Mouse (Mus musculus) fat pad, adult 2 months (tissue): Measurements from ENCODE around the gene Ccdc28a.

Experiments used
- DNase-seq: peaks from one replicate; pipeline ENCODE4 v3.0.0-alpha.2; 2011; ENCODE audit warnings: low read depth, low spot score; ENCODE audit errors: extremely low read depth

Ccdc28a gene

DNA sequence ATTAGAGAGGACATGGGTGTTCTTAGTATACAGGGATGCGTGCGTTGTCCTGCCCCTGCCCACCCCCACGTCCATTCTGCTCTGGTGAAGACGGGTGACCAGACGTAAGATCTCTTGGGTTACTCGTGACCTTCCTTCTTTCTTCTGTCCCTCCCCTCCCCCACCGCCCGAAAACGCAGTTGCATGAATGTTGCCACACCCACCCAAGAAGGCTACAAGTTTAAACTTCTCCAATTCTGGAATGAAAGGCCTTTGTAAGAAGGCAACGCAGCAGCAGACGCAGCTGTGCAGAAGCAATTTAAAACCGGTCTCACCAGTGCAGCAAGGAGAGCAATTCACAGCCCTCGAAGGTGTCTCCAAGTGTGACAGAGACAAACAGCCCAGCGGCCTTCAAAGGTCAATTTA is 40.1 kb downstream of the Ccdc28a start:
- peak; percentile 80 for DNase-seq

DNA sequence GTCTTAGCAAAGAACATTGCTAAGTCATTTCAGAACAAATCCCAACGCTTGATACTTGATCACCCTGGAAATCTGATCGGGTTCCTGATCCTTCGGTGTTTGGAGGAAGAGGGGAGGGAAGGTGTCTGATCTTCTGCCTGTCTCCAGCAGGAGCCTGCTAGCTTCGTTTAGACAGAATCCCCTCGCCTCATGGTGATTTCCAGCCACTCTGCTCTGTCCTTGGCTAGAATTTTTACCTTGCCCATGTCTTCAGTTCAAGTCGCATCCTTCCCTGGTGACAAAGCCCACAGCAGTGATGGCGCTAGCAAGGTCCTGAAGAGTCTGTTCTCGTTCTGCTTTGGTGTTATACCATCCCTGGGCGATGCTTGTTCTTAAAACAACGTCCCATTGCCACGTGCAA is 40.6 kb downstream of the Ccdc28a start:
- DNase-seq: no peak

DNA sequence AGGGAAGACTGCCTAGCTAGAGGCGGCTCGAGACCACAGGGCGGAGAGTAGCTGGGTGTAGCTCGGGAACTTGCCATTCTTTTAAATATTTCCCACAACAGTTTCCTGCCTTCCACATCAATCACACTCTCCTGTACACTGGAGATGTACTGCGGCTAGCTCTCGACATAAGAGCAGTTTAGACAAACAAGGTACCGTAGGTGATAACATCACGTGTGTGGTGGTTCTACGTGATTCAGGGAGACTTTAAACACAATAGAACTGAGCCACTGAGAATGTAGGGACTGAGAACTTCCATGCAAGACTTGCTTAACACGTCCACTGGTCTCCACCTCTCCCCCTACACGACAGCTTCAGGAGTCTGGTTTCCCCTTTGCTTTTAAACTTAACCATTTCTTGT is 41.6 kb downstream of the Ccdc28a start:
- DNase-seq: no peak

DNA sequence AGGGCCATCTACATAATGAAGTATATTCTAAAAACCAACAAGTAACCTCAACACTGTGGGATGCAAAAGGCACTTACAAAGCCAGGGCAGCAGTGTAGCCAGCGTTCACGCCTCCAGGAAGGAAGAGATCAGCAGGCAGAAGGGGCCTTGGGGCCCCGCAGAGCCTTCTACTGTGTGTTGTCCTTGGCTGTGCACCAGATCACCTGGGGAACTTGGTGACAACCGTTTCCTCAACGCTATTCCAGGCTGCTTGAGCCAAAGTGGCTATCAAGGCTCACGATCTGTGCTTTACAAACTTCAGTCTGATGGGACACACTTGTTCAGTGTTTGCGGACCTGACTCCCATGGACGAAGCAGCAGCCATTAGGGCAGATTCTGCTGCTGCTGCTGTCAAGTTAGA is 43.1 kb downstream of the Ccdc28a start:
- peak; percentile 47 for DNase-seq

DNA sequence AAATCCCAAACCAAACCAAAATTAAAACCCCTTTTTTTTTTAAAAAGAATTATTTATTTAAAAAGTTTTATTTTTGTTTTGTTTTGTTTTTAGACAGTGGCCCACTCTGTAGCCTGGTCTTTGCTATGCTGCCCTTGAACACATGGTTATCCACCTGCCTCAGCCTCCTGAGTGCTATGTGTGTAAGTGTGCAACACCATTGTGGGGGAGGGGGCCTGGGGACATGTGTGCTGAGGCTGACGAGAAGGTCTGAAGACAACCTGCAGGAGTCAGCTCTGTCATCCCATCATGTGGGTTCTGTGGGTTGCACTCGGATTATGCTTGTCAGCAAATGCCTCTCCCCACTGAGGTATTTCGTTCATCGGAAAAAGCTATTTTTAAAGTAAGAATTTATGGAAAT is 45.3 kb downstream of the Ccdc28a start:
- no peak for DNase-seq

DNA sequence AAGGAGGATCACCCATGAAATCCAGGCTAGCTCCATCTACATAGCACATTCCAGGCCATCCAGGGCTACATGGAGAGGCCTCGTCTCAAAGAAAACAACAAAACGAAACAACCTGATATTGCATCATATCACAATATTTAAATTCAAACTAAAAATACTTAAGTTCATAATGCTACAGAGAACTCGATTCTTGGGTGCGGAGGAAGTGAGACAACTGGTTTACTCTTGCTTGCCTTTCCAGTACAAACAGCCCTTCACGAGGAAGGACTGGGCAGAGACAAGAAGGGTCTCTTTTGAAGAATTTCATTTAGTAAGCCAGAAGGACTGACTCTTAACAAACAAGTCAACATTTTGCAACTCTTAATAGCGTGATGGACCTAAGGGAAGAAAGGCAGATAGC is 46.2 kb downstream of the Ccdc28a start:
- no peak for DNase-seq

DNA sequence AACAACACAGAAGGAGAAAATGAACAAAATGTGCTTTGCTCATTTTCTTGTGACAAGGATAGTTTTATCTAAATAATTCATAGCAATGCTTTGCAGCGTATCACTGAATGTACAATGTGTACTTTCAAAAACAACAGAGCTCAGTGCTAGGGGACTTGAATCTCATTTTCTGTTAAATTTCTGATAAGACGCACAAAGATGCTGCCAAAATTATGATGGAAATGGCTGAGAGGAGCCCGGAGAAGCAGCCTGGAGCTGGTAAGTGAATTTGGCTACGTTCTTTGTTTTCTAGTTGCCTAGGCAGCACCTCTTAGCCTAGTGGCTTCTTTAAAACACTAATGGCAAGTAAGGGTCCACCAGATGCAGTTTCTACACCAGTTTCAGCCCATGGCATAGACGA is 52.6 kb downstream of the Ccdc28a start:
- DNase-seq: no peak

DNA sequence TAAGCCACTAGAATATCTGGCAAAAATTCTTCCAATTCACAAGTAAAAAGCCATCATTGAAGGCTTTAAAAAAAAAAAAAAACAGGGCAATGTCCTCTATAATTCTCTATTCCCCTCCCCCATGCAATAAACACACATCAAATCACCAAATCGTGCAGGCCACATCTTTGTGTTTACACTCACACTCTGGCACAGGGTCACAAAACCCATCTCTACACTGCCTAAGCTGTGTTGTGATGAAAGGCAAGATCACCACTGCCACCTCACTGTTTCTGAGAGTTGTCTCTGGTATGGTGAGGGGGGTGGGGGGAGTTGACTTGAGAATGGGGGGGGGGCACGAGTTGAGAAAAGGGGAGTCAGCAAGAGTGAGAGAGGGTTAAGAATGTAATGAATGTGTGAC is 57.5 kb downstream of the Ccdc28a start:
- DNase-seq: no peak

DNA sequence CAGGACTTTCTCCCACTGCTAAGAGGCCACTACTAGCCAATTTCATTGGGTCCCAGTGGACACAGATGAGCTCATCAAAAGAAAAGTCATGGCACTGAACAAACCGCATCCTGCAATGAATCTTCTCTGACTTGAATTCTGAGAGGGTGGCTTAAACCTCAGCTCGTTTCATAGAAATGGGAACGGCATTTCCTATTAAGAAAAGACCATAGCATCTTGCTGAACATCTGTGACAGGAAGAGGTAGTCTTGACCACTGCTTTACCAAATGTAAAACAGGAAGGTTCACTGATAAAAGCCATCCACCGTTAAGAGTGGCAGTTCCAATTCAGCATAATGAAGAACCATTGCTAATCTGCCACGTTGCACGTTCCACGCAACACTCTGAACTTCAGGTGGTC is 58.1 kb downstream of the Ccdc28a start:
- no peak for DNase-seq

DNA sequence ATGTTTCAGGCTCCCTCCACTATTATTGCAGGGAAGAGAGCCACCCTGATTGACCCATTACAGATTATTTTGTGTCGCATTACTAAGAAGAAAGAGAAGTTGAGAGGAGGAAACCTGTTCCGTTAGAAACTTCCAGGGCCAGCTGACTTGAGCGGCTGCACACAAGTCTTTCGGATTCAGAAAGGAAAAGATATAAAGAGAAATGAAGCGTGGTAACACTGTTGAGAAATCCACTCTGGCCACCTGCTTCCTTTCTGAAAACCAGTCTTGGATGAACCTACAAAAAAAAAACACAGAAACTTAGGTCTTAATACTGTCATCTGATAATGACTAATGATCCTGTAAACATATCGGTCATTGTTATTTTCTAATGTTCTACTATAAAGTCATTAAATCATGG is 59.7 kb downstream of the Ccdc28a start:
- DNase-seq: no peak
